Mouse (Mus musculus): ENCODE results near the gene Ovol3. TPM values are rescaled to one million over a fixed set of nuclear protein-coding genes. Genes with fewer than 3 reads are reported as not detected.
A peak's percentile ranks its signal among the peaks of the same experiment; 100 is the strongest.
"Not testable (repeated sequence)": the region's sequence is repeated elsewhere in the genome, so short reads cannot be mapped to it uniquely, and the experiment has no call there.

Gene Ovol3
- not detected for total RNA-seq (2022)

GRCm38 (mm10) chr7:30235625-30236024 lies at the start of gene Ovol3:
TSS of gene Ovol3 (minus strand) at chr7:30235725.
- DNase-seq (ENCODE audit: low spot score in 2 of 2): no peak

GRCm38 (mm10) chr7:30282740-30283139 lies 47.2 kb upstream of the Ovol3 start:
- DNase-seq (ENCODE audit: low spot score in 2 of 2): no peak

GRCm38 (mm10) chr7:30281522-30281921 lies 46.0 kb upstream of the Ovol3 start:
- DNase-seq (ENCODE audit: low spot score in 2 of 2): no peak

GRCm38 (mm10) chr7:30280670-30281138 lies 45.2 kb upstream of the Ovol3 start:
- DNase-seq (ENCODE audit: low spot score in 2 of 2): peak; percentile 88 to 91

GRCm38 (mm10) chr7:30279951-30280669 lies 44.6 kb upstream of the Ovol3 start, which contains the start of the genes Thap8 and Wdr62:
TSS of gene Thap8 (plus strand) at chr7:30280094.
TSS of gene Wdr62 (minus strand) at chr7:30280419.
- peak; percentile 84 to 91 for DNase-seq (ENCODE audit: low spot score in 2 of 2)

GRCm38 (mm10) chr7:30279536-30279935 lies 44.0 kb upstream of the Ovol3 start:
- DNase-seq (ENCODE audit: low spot score in 2 of 2): no peak

- no peak for DNase-seq (ENCODE audit: low spot score in 2 of 2)
Observed at GRCm38 (mm10) chr7:30278911-30279310, 43.4 kb upstream of the Ovol3 start.

GRCm38 (mm10) chr7:30274383-30274782 lies 38.9 kb upstream of the Ovol3 start:
- DNase-seq (ENCODE audit: low spot score in 2 of 2): no peak

GRCm38 (mm10) chr7:30269641-30270040 lies 34.1 kb upstream of the Ovol3 start:
- DNase-seq (ENCODE audit: low spot score in 2 of 2): no peak

GRCm38 (mm10) chr7:30266780-30267179 lies 31.3 kb upstream of the Ovol3 start:
- no peak for DNase-seq (ENCODE audit: low spot score in 2 of 2)

- DNase-seq (ENCODE audit: low spot score in 2 of 2): no peak
Observed at GRCm38 (mm10) chr7:30265935-30266334, 30.4 kb upstream of the Ovol3 start.

GRCm38 (mm10) chr7:30265531-30265930 lies 30.0 kb upstream of the Ovol3 start:
- DNase-seq (ENCODE audit: low spot score in 2 of 2): no peak

GRCm38 (mm10) chr7:30265041-30265440 lies 29.5 kb upstream of the Ovol3 start:
- no peak for DNase-seq (ENCODE audit: low spot score in 2 of 2)

- no peak for DNase-seq (ENCODE audit: low spot score in 2 of 2)
Observed at GRCm38 (mm10) chr7:30251956-30252954, 16.7 kb upstream of the Ovol3 start.

- DNase-seq (ENCODE audit: low spot score in 2 of 2): not testable (repeated sequence)
Observed at GRCm38 (mm10) chr7:30237374-30237773, 1.8 kb upstream of the Ovol3 start.

GRCm38 (mm10) chr7:30235091-30235490 lies 434 bp downstream of the Ovol3 start:
- DNase-seq (ENCODE audit: low spot score in 2 of 2): no peak

GRCm38 (mm10) chr7:30234276-30234858 lies 1.2 kb downstream of the Ovol3 start:
- no peak for DNase-seq (ENCODE audit: low spot score in 2 of 2)

GRCm38 (mm10) chr7:30233387-30233786 lies 2.1 kb downstream of the Ovol3 start:
- DNase-seq (ENCODE audit: low spot score in 2 of 2): no peak

GRCm38 (mm10) chr7:30232631-30233148 lies 2.8 kb downstream of the Ovol3 start:
- peak; percentile 25 to 32 for DNase-seq (ENCODE audit: low spot score in 2 of 2)

GRCm38 (mm10) chr7:30231669-30232454 lies 3.7 kb downstream of the Ovol3 start, which contains the start of the genes Polr2i and Tbcb:
TSS of gene Polr2i (plus strand) at chr7:30231948.
TSS of gene Tbcb (minus strand) at chr7:30232272.
- DNase-seq (ENCODE audit: low spot score in 2 of 2): peak; percentile 99

All from layer of hippocampus, adult 8-10 months (tissue).